Mouse (Mus musculus) heart, embryonic 10.5 days (tissue): ENCODE data around the gene Synj2. TPM values are rescaled to one million over a fixed set of nuclear protein-coding genes. Genes with fewer than 3 reads are reported as not detected.

ENCODE experiments used
- DNase-seq: peaks from one replicate; pipeline ENCODE4 v3.0.0-alpha.2; 2017; ENCODE audit warnings: low spot score
- H3K27ac ChIP-seq: fragments of 300-500 bp; sonication (generic); 2 replicates; pipeline ENCODE4 v1.5.1; 2016; ENCODE audit warnings: mild to moderate bottlenecking
- H3K27me3 ChIP-seq: fragments of 300-500 bp; sonication (generic); 2 replicates; pipeline ENCODE4 v1.6.1; 2016; ENCODE audit warnings: mild to moderate bottlenecking; ENCODE audit not compliant: poor library complexity, insufficient read depth, severe bottlenecking
- H3K36me3 ChIP-seq: fragments of 300-500 bp; sonication (generic); 2 replicates; pipeline ENCODE4 v1.6.1; 2016; ENCODE audit warnings: mild to moderate bottlenecking, moderate library complexity
- H3K4me1 ChIP-seq: fragments of 300-500 bp; sonication (generic); 2 replicates; pipeline ENCODE4 v1.6.1; 2016; ENCODE audit warnings: mild to moderate bottlenecking
- H3K4me3 ChIP-seq: fragments of 300-500 bp; sonication (generic); 2 replicates; pipeline ENCODE4 v1.5.1; 2016; ENCODE audit warnings: mild to moderate bottlenecking, moderate library complexity
- H3K9me3 ChIP-seq: fragments of 300-500 bp; sonication (generic); 2 replicates; pipeline ENCODE4 v1.6.1; 2016; ENCODE audit warnings: mild to moderate bottlenecking, moderate library complexity
- WGBS: fragments of 180-500 bp; shearing (Covaris S2); methylation state at CpG from one replicate; pipeline ENCODE4 v1.1.7; 2016; 5-methylcytosine and 5-hydroxymethylcytosine counted together
- polyA plus RNA-seq: library from polyadenylated mRNA; unstranded; fragments of >200 nt; fragmentation: Nextera tagmentation; extraction: Ambion mirVana; gene quantifications from 2 replicates; pipeline ENCODE4 v1.2.1, GENCODE M21; 2016

Synj2 gene
- polyA plus RNA-seq, 1 experiment from 2014 or later = 3.4 TPM

DNA sequence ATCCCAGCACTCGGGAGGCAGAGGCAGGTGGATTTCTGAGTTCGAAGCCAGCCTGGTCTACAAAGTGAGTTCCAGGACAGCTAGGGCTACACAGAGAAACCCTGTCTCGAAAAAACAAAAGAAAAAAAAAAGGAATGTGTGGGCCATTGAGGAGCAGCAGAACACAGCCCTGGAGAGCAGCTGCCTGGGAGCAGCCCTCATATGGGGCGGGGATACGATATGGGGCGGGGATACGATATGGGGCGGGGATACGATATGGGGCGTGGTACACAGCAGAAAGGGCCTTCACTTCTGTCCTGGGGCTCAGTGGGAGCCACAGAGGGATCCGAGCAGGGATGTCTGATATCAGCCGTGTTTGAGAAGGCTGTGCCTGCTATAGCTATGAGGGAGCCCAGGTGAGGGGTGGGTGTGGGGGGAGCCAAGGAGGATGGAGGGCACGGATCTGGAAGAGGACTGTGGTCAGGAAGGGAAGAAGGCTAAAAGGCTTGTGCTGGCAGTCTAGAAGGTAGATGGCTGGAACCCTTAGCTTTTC lies 43.7 kb downstream of the Synj2 start:
- no peak overlapping the region for H3K27ac ChIP-seq
- H3K36me3 ChIP-seq = no peaks in the 10 kb centered on the region
- no peaks in the 10 kb centered on the region for H3K9me3 ChIP-seq
- DNase-seq = no peak
- peaks cover 49% of the 10 kb centered on the region for H3K4me1 ChIP-seq
- H3K27me3 ChIP-seq = peaks cover 3% of the 10 kb centered on the region; the same call in 1 of the 2 replicates
- WGBS = 61% methylated on average over 13 of the region's 13 CpGs
- H3K4me3 ChIP-seq = no peak overlapping the region

DNA sequence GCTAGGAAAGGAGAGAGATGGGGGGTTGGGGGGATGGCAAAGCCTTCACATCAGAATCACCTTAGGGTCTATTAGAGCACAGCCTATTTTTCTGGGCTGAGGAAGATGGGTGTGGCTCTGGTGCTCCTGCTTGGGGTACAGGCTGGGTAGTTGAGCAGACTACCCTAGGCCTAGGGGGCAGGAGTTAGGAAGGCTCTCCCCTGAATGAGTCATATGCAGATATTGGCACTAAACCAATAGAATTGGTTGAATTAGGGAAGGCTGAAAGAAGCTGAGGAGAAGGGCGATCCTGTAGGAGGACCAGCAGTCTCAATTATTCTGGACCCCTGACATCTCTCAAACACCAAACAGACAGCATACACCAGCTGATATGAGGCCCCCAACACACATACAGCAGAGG lies 44.2 kb downstream of the Synj2 start:
- H3K9me3 ChIP-seq = no peaks in the 10 kb centered on the region
- H3K36me3 ChIP-seq = no peaks in the 10 kb centered on the region
- H3K4me3 ChIP-seq = no peak overlapping the region
- H3K27me3 ChIP-seq = peaks cover 3% of the 10 kb centered on the region; the same call in 1 of the 2 replicates
- H3K27ac ChIP-seq = no peak overlapping the region
- WGBS = 100% methylated on average over 1 of the region's 1 CpGs
- DNase-seq = no peak
- peaks cover 49% of the 10 kb centered on the region for H3K4me1 ChIP-seq

DNA sequence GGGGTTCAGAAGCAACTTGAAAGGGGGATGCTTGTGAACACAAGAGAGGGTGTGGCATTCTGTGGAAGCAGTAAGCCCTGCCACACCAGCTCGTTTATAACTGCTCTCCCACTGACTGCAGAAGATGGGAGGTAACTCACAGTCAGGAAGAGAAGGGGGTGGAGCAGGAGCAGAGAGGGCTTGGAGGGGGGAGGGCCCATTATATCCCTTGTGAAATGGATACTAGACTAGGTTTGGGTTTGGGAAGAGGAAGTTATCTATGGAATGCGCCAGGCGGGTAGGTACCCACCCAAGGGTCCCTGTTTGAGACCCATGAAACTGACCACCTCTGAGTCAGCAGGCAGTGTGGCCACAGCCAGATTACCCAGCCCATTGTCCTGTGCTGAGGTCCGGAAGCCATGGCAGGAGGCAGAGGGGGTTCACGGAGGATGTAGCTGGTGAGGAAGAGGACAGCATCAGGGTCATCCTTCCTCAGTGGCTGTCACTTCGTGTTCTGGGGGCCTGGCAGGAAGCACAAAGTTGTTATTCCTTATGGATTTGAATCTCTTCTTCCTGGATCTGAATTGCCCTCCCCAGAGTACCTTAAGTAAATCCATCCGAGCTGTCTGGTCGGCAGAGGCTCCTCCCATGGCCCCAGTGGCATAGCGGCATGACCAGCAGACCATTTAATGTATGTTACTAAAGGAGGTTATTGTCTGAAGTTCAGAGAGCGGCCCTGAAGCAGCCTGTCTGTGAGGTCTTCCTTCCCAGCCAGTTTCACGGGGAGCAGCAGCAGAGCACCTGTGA lies 46.4 kb downstream of the Synj2 start:
- Histone ChIP-seq H3K4me1 (peaks cover 46% of the 10 kb centered on the region), H3K9me3 (no peaks in the 10 kb centered on the region), H3K4me3 (no peak overlapping the region), H3K27me3 (peaks cover 3% of the 10 kb centered on the region; the same call in 1 of the 2 replicates), H3K36me3 (no peaks in the 10 kb centered on the region), H3K27ac (peak overlapping the region; percentile 47)
- 48% methylated on average over 11 of the region's 11 CpGs for WGBS
- DNase-seq = no peak

DNA sequence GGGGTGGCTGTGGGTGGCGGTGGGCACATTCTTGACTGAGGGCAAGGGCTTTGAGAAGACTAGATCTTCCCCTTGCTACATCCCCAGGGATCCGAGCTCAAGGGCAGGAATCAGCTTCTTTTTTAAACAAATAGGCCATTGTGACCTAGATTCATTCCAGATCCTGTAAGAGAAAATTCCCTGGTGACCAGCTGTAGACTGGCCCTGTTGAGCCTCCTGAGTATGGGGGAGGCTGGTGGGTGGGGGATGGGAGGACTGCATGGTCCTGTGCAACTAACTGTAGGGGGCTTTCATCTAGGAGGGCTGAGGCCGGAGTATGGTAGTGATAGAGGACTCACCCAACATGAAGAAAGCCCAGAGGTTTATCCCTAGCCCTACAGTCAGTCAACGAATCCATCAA lies 47.0 kb downstream of the Synj2 start:
- no peak for DNase-seq
- H3K36me3 ChIP-seq = no peaks in the 10 kb centered on the region
- H3K4me3 ChIP-seq = no peak overlapping the region
- peak overlapping the region; percentile 47; the same call in 1 of the 2 replicates for H3K27ac ChIP-seq
- peaks cover 40% of the 10 kb centered on the region for H3K4me1 ChIP-seq
- peaks cover 3% of the 10 kb centered on the region; the same call in 1 of the 2 replicates for H3K27me3 ChIP-seq
- WGBS = 69% methylated on average over 4 of the region's 4 CpGs
- no peaks in the 10 kb centered on the region for H3K9me3 ChIP-seq

DNA sequence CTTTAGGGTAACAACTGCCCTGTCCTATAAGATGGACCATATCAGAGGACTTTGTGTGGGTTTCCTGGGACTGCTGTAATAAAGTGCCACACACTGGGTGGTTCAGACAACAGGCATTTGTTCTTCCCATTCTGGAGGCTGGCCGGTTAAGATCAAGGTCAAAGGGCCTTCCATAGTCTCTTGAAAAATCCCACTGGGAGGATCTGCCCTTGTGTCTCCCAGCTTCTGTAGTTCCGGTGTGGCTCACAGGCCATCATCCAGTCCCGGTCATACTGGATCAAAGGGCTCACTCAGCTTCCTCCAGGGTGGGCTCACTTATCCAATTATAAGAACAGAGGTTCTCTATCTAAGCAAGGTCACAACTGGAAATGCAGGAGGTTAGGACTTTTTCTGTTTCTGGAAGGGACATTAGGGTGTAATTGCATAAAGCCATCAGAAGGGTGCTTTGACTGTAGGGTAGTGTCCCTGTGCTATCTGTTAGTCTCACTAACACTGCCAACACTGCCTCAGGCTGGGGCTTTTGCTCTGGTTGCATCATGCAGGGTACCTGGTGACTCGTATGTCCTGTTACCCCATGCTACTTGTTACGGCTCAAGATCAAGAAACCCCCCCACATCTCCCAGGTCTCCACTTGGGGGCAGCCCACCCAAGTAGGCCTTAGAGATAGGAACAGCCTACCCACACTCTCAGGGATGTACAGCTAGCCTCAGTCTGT lies 51.9 kb downstream of the Synj2 start:
- H3K36me3 ChIP-seq = no peaks in the 10 kb centered on the region
- H3K4me3 ChIP-seq = no peak overlapping the region
- 76% methylated on average over 5 of the region's 5 CpGs for WGBS
- no peaks in the 10 kb centered on the region for H3K27me3 ChIP-seq
- H3K9me3 ChIP-seq = no peaks in the 10 kb centered on the region
- no peak overlapping the region for H3K27ac ChIP-seq
- no peak for DNase-seq
- peaks cover 37% of the 10 kb centered on the region for H3K4me1 ChIP-seq

DNA sequence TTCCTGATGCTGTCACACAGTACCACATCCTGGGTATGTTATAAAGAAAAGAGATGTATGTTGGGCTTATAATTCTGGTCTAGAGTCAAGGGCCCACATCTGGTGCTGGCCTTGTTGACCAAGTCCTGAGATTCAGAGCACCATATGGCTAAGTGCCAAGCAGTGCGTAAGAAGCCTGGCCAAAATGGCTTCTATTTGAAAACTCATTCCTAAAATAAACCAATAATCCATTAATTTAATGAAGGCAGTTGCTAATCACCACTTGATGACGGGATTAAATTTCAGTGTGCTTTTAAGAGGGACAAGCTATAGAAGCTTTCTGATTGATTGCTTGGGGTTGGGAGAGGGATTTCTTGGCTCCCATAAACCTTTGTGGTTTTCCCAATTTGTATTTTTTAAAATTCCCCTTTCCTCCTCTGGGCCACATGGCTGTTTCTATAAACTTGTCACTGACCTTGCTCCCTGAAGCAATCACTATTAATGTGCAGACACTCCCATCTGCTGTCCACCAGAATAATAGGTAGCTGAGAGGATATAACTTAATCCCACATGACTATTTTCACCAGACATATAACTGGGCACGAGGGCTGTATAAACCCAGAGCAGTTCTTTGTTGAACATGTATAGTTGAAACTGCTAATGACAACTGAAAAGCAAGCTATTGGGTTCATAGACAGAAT lies 52.6 kb downstream of the Synj2 start:
- Histone ChIP-seq H3K27me3 (no peaks in the 10 kb centered on the region), H3K27ac (no peak overlapping the region), H3K9me3 (no peaks in the 10 kb centered on the region), H3K4me3 (no peak overlapping the region), H3K4me1 (peaks cover 41% of the 10 kb centered on the region), H3K36me3 (no peaks in the 10 kb centered on the region)
- no peak for DNase-seq
- WGBS = 83% methylated on average over 3 of the region's 3 CpGs

DNA sequence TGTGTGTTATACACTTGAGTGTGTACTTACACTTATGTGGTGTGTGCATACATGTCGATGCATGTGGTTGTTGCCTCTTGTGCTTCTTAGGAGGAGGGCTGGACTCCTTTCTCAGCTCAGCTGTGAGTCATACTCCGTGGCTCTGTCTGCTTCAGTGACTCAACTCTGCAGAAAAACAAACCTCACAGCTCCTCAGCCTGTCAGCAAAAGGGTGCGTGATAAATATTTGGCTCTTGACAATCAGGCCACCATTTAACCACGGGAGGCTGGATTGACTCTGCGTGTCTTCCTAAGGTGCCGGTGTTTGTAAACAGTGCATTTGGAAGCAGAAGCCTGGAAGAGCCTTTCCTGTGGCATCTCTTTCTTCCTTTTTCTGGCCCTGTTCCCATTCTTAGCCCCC lies 53.5 kb downstream of the Synj2 start:
- WGBS = 64% methylated on average over 6 of the region's 6 CpGs
- H3K9me3 ChIP-seq = no peaks in the 10 kb centered on the region
- peaks cover 44% of the 10 kb centered on the region for H3K4me1 ChIP-seq

DNA sequence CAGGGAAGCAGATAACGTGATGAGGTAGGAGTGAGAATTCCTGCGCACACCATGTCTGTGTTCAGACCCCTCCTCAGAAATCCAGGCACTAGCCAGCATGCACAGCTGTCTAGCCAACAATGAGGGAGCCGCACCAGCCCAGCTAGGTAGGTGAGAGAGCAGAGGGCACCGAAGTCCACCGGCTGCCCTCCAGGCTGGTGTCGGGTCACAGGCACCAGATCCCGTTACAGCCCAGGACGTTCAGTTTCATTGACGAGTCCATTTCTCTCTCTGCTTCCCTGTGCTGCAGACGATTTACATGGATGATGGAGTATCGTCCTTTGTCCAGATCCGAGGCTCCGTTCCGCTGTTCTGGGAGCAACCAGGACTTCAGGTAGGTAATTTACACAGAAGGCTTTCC lies 55.5 kb downstream of the Synj2 start:
- peaks cover 44% of the 10 kb centered on the region for H3K4me1 ChIP-seq
- WGBS = 69% methylated on average over 14 of the region's 14 CpGs

More for the DNA sequence above, 53.5 kb downstream of the Synj2 start:
- Histone ChIP-seq H3K4me3 (no peak overlapping the region), H3K27me3 (no peaks in the 10 kb centered on the region), H3K27ac (no peak overlapping the region), H3K36me3 (no peaks in the 10 kb centered on the region)
- DNase-seq = no peak

DNA sequence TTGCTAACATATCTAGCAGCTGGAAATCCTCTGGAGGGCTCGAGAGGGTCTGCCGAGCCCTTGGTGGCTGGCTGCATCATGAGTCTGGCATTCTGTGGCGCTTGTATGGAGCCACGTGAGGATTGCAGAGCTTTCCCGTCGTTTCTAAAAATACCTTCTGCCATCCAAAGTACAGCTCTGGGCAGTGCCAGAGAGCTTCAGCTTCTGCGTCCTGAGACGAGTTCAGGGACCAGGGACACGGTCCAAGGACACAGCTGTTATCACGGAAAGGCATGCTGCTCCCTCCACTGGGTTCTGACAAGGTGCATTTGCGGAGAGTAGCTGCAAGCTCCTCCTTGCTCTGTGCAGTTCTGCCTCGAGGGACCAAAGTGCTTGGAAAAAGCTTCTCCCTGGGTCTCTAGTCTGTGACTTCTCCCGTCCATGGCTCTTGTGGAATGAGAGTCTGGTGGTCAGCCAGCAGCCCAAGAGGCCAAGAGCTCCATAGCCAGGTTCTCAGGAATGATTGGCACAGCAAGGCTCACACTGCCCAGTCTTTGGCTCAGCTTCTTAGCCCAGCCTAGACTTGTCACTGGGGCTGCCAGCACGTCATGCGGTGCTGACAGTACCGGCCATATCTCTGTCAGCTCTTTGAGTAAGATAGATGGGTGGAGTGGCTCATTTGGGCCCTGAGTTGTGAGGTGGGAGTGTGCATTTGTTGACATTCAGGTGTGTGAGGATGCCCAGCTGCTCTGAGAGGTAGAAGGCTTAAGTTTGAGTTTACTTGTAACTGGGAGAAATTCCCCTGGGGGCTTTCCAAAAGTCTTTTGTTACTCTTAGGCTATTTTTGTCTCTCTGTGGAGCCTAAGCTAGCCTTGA lies 56.5 kb downstream of the Synj2 start:
- Histone ChIP-seq H3K4me1 (peaks cover 44% of the 10 kb centered on the region), H3K27ac (peak overlapping the region; percentile 88)

More for the DNA sequence above, 55.5 kb downstream of the Synj2 start:
- no peaks in the 10 kb centered on the region for H3K27me3 ChIP-seq
- H3K4me3 ChIP-seq = no peak overlapping the region
- H3K9me3 ChIP-seq = no peaks in the 10 kb centered on the region
- H3K36me3 ChIP-seq = no peaks in the 10 kb centered on the region
- H3K27ac ChIP-seq = peak overlapping the region; percentile 88
- no peak for DNase-seq

DNA sequence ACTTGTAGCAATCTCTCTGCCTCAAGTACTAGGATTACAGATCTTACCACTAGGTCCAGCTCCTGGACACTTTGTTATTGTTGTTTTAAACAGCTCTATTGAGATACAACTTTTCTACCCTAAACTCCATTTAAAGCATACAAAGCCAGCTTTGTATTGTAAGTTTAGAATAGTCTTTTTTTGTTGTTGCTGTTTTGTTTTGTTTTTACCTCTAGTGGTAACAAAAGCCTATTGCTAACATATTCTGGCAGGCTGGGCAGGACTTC lies 57.1 kb downstream of the Synj2 start:
- H3K36me3 ChIP-seq = no peaks in the 10 kb centered on the region
- peaks cover 44% of the 10 kb centered on the region for H3K4me1 ChIP-seq
- DNase-seq = no peak
- no peaks in the 10 kb centered on the region for H3K9me3 ChIP-seq
- no peak overlapping the region for H3K4me3 ChIP-seq
- H3K27ac ChIP-seq = peak overlapping the region; percentile 88; the same call in 1 of the 2 replicates
- H3K27me3 ChIP-seq = no peaks in the 10 kb centered on the region

More for the DNA sequence above, 56.5 kb downstream of the Synj2 start:
- peak; percentile 86 for DNase-seq
- 36% methylated on average over 16 of the region's 16 CpGs for WGBS
- H3K27me3 ChIP-seq = no peaks in the 10 kb centered on the region
- no peaks in the 10 kb centered on the region for H3K36me3 ChIP-seq
- H3K9me3 ChIP-seq = no peaks in the 10 kb centered on the region
- peak overlapping the region; percentile 25 for H3K4me3 ChIP-seq

DNA sequence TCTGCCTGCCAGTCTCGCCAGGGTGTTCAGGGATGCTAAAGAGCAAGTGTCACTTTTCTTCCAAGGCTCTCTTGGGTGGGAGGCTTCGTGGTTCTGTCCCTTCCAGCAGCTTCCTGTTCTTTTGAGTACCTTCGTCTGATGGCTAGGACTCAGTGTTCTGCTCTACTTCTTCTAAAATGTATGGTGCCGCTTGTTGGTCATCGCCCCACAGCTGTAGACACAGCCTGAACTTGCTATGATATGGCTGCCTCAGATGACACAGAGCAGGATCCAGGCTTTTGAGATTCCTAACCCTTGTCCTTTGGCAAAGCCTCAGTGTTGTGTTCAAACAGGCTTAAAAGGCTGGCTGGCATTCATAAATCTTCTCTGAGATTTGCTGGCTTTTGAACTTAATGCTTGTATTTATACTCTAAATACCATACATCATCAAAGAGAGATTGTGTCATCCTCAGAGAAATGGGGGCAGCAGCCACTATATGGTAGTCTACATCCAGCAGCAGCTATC lies 58.0 kb downstream of the Synj2 start:
- Histone ChIP-seq H3K4me3 (no peak overlapping the region), H3K27me3 (no peaks in the 10 kb centered on the region), H3K27ac (no peak overlapping the region), H3K9me3 (no peaks in the 10 kb centered on the region), H3K36me3 (no peaks in the 10 kb centered on the region), H3K4me1 (peaks cover 48% of the 10 kb centered on the region)
- no peak for DNase-seq
- WGBS = 79% methylated on average over 5 of the region's 5 CpGs

DNA sequence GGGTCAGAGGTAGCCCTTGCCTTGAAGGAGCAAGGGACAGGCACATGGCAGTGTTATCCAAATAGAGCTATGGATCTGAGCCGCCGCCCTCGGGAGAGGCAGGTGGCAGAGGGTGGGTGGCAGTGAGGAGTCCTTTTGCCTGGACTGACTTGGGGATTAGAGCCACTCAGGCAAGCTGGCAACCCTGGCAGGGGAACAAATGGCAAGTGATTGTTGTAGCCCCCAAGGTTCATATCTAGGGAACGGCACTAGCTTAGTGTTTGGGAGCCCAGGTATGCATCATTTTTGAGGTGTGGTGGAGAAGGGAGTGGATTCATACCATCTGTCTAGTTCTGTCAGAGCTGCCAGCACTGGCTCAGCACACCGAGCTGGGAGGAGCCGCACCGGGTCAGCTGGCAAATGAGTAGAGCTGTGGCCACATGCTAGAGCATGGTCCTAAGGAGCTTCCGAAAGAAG lies 59.8 kb downstream of the Synj2 start:
- Histone ChIP-seq H3K27ac (no peak overlapping the region), H3K27me3 (no peaks in the 10 kb centered on the region), H3K4me3 (no peak overlapping the region), H3K4me1 (peaks cover 44% of the 10 kb centered on the region), H3K9me3 (no peaks in the 10 kb centered on the region), H3K36me3 (no peaks in the 10 kb centered on the region)
- WGBS = 90% methylated on average over 8 of the region's 8 CpGs
- DNase-seq = no peak
